Mouse (Mus musculus) cortical plate, adult 2 months (tissue): ENCODE measurements around the gene Pdpk1. TPM values are rescaled to one million over a fixed set of nuclear protein-coding genes. Genes with fewer than 3 reads are reported as not detected.
A peak's percentile ranks its signal among the peaks of the same experiment; 100 is the strongest.
"Not testable (repeated sequence)": the region's sequence is repeated elsewhere in the genome, so short reads cannot be mapped to it uniquely, and the experiment has no call there.

Experiments
- H3K27ac ChIP-seq: fragments of 200-500 bp; 2 replicates; pipeline ENCODE4 v1.5.1; 2012; ENCODE audit warnings: low read length, control low read depth, inconsistent platforms; ENCODE audit not compliant: insufficient read depth
- H3K4me1 ChIP-seq: fragments of 200-500 bp; 2 replicates; pipeline ENCODE4 v1.6.1; 2011; ENCODE audit warnings: low read length; ENCODE audit not compliant: control insufficient read depth, insufficient read depth
- H3K4me3 ChIP-seq: fragments of 200-500 bp; 2 replicates; pipeline ENCODE4 v1.5.1; 2011; ENCODE audit warnings: mild to moderate bottlenecking, low read length, control low read depth; ENCODE audit not compliant: insufficient read depth
- CTCF ChIP-seq: fragments of 200-500 bp; IDR thresholded peaks from 2 replicates; pipeline ENCODE4 v1.5.1; 2011; ENCODE audit warnings: mild to moderate bottlenecking, control low read depth, low read length; ENCODE audit not compliant: insufficient read depth; ENCODE audit errors: extremely low read depth
- POLR2A ChIP-seq: fragments of 200-500 bp; IDR thresholded peaks from 2 replicates; pipeline ENCODE4 v1.6.1; 2011; ENCODE audit warnings: mild to moderate bottlenecking, low read length, control low read depth; ENCODE audit not compliant: insufficient read depth; ENCODE audit errors: extremely low read depth
- polyA plus RNA-seq: library from polyadenylated mRNA; depleted of rRNA; stranded (reverse); fragments of >200 nt; gene quantifications from 2 replicates; pipeline ENCODE4 v1.2.3, GENCODE M21; 2012

Pdpk1 gene
- polyA plus RNA-seq, 1 experiment, result 44.8 TPM

DNA sequence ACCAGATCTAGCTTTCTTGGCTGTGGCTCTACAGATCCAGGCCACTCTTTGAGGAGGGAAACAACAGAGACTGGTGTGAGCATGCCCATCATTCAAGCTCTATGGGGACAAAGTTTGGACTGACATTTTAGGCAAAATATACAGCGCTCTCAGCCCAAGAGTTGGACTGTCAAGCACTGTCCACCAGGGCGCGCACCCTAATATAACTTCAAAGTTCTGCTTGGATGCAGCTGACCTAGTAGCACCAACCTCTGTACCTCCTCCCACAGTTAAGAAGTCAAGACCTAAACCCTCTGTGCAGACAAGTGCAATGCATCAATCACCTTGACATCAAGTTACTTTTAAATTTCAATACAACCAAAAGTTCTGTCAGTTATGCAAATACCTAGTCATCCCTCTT lies 19.2 kb downstream of the Pdpk1 start:
- TF ChIP-seq POLR2A (no peak), CTCF (no peak)
- Histone ChIP-seq H3K27ac (no peak overlapping the region), H3K4me3 (no peak overlapping the region), H3K4me1 (peaks cover 1% of the 10 kb centered on the region; the same call in 1 of the 2 replicates)

DNA sequence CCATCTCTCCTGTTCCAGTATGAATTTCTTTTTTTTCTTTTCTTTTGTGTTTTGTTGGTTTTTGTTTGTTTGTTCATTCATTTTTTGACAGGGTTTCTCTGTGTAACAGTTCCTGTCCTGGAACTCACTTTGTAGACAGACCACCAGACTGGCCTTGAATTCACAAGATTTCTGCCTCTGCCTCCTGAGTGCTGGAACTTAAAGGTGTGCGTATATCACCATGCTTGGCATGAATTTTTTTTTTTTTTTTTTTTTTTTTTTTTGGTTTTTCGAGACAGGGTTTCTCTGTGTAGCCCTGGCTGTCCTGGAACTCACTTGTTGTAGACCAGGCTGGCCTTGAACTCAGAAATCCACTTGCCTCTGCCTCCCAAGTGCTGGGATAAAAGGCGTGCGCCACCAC lies 21.5 kb downstream of the Pdpk1 start:
- not testable (repeated sequence) for H3K27ac ChIP-seq, H3K4me1 ChIP-seq, H3K4me3 ChIP-seq

DNA sequence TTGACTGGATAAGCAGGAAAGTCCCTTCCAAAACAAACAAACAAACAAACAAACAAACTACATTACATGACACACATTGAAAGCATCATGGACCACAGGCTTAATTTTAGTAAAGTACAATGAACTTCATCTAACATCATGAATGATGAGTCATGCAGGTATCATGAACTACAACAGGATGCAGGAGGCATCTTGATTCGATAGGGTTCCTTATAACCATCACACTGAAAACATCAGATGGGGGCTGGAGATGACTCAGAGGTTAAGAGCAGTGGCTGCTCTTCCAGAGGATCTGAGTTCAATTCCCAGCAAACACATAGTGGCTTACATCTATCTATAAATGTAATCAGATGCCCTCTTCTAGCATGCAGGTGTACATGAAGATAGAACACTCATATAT lies 23.1 kb downstream of the Pdpk1 start:
- peaks cover 1% of the 10 kb centered on the region; the same call in 1 of the 2 replicates for H3K4me1 ChIP-seq
- no peak overlapping the region for H3K27ac ChIP-seq
- no peak for TF ChIP-seq CTCF
- no peak for TF ChIP-seq POLR2A
- H3K4me3 ChIP-seq, result no peak overlapping the region

DNA sequence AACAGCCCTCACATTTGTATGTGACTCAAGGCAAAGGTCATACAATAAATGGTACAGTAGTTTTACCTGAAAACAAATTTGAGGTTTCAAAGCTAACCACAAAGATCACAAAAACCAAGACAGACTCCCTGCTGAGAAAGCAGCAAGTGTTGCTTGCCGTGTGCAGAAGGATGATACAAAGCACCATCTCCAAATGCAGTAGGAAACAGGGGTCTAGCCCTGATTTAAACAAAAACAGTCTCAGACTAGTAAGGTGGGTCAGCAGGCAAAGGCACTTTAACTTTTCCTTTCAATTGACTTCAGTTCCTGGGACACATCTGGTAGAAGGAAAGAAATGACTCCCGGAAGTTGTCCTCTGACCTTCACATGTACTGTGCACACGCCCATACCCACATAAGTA lies 23.9 kb downstream of the Pdpk1 start:
- H3K4me3 ChIP-seq, result no peak overlapping the region
- peaks cover 1% of the 10 kb centered on the region; the same call in 1 of the 2 replicates for H3K4me1 ChIP-seq
- TF ChIP-seq CTCF, result no peak
- TF ChIP-seq POLR2A, result no peak
- H3K27ac ChIP-seq, result no peak overlapping the region

DNA sequence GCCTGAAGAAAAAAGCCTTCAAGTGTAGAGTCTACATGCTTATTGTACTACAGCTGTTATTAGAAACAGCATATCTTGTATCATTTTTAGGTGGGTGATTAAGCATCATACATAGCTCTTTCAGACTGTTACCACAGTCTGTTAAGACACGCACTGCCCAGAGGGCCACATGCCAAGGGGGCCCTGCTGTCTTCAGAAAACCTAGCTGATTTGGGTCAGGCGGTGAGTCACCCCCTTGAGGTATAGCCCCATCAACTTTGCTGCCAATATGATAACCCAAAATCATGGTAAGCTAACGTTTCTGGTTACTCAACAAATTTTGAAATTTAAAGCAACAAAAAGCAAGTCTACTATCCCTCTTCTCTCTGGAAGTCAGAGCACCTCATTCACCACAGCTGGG lies 31.3 kb downstream of the Pdpk1 start:
- Histone ChIP-seq H3K27ac (no peak overlapping the region), H3K4me1 (peaks cover 11% of the 10 kb centered on the region; the same call in 1 of the 2 replicates), H3K4me3 (no peak overlapping the region)
- TF ChIP-seq CTCF (no peak), POLR2A (no peak)

DNA sequence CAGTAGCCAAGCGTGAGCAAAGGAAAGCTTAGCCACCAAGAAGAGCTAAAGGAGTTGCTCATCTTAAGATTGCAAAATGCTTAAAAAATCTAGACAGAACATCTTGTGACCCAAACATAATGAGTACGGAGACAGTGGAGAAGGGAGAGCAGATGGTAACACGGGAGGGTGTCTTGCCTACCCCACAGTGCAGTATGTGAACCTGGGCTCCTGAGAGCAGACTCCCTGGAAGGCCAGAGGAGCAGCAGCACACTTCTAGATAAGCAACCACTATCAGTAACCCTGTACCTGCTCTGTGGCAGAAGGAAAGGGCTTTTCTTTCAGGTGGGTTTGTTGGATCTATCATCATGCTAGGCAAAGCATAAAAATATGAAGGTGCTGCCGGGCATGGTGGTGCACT lies 37.7 kb downstream of the Pdpk1 start:
- peaks cover 17% of the 10 kb centered on the region; the same call in 1 of the 2 replicates for H3K4me1 ChIP-seq
- TF ChIP-seq CTCF (no peak), POLR2A (no peak)
- H3K27ac ChIP-seq, result no peak overlapping the region
- no peak overlapping the region for H3K4me3 ChIP-seq

DNA sequence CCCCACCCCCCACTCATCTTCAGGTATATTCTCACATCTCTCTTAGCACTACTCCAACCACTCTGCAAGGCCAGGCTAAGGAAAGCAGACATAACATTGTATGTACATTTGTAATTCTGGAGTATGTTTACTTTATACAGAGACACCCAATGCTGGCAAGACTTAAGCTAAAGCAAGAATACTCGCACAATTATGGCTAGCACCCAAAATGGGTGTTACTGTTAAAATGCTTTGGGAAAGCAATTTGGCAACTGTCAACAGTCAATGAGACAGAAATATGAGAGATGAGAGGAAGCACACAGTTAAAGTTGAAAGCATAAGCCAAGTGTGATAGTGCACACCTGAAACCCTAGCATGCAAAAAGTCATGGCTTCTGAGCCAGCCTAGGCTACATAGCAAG lies 39.5 kb downstream of the Pdpk1 start:
- Histone ChIP-seq H3K27ac (no peak overlapping the region), H3K4me1 (peaks cover 13% of the 10 kb centered on the region; the same call in 1 of the 2 replicates), H3K4me3 (no peak overlapping the region)
- no peak for TF ChIP-seq CTCF
- TF ChIP-seq POLR2A, result no peak

DNA sequence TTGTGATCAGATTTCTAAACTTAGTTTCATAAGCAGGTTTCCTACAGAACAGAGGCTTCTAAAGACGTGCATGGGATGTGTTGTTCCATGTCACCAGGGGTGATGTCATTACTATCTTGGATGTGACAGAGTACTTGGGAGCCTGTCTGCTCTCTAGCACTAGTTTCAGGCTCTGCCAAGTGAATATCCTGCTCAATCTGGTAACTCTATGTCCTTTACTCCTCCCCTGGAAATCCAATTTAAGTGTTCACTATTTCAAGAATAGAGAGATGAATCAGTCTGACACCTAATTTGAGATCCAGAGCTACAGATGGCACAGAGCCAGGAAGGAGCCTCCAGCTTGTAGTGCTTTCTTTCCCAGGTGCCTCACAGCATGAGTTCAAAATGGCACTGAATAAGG lies 41.8 kb downstream of the Pdpk1 start:
- Histone ChIP-seq H3K4me1 (peaks cover 8% of the 10 kb centered on the region; the same call in 1 of the 2 replicates), H3K4me3 (no peak overlapping the region), H3K27ac (0 out of 2 replicates have a peak overlapping the region, but pooled peaks have one; percentile 59)
- TF ChIP-seq POLR2A, result no peak

DNA sequence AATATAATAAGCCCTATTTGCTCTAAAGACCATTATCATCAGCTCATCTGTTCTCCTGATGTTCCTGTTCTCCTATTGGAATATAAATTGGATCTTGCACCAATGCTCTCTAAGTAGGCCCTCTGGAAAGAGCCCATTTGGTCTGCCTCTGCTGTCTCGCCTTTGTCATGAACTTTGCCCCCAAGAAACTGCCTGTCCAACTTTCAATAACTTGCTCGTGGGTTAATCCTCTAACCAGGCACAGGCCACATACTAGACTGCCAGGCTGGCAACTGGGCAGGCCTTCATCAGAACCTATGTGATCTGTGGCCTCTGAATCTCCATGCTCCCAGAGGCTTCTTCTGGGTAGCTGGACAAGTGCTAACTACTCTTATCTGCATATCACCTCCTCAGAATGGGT lies 45.6 kb downstream of the Pdpk1 start:
- H3K4me3 ChIP-seq, result no peak overlapping the region
- no peak for TF ChIP-seq POLR2A
- no peak for TF ChIP-seq CTCF
- H3K27ac ChIP-seq, result no peak overlapping the region
- peaks cover 6% of the 10 kb centered on the region; the same call in 1 of the 2 replicates for H3K4me1 ChIP-seq

DNA sequence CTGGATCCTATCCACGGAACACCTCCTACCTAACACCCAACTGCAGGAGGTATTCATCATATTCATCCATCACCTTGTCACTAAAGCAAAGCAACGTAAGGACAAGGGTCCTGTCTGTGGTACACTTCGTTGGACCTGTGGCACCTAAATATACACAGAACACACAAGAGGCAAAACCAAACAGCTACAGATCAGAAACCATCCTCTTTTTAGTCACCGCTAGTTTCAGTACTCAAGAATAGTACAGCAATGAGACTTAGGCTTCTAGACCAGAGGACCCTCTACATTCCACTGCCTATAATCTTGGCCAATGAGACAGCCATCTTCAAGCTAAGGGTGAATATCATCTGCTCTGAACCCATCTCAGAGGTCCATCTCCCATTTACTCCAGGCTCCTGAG lies 52.4 kb downstream of the Pdpk1 start:
- H3K4me3 ChIP-seq, result no peak overlapping the region
- no peak for TF ChIP-seq CTCF
- TF ChIP-seq POLR2A, result no peak

DNA sequence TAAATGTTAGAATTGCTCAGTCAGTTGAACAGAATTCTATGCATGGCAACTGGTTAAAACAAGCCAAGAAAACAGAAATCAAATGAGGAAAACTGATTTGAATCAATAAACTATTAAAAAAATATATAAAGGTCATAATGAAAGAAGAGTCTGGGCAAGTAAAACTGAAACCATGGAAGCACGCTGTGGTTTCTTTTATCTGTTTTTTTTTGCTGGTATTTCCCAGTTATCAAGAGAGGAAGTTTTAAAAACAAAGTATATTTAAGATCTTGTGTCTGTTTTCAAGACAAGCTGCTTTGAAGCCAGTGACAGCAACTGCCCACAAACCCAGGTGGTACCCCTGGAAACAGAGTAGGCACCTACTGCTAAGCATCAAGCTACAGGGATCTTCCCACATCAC lies 60.1 kb downstream of the Pdpk1 start:
- no peaks in the 10 kb centered on the region; the same call in 1 of the 2 replicates for H3K4me1 ChIP-seq
- no peak overlapping the region for H3K27ac ChIP-seq
- TF ChIP-seq CTCF (no peak), POLR2A (no peak)
- no peak overlapping the region for H3K4me3 ChIP-seq

More for the DNA sequence above, 52.4 kb downstream of the Pdpk1 start:
- no peak overlapping the region for H3K27ac ChIP-seq
- H3K4me1 ChIP-seq, result no peaks in the 10 kb centered on the region

DNA sequence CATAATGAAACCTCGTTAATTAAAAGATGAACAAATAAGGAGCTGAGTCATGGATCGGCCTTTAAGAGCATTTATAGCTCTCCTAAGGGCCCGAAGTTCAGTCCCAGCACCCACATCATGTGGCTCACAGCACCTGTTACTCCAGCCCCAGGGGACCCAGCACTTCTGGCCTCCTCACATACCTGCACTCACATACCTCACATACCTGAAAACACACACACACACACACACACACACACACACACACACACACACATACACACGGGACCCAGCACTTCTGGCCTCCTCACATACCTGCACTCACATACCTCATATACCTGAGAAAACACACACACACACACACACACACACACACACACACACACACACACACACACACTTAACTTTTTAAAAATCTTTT lies 64.3 kb downstream of the Pdpk1 start:
- H3K4me1 ChIP-seq, H3K4me3 ChIP-seq, H3K27ac ChIP-seq: not testable (repeated sequence)
